Mouse (Mus musculus) limb, embryonic 12.5 days (tissue): ENCODE results near the gene Zbtb20. TPM values are rescaled to one million over a fixed set of nuclear protein-coding genes. Genes with fewer than 3 reads are reported as not detected.

Experiments used
- ATAC-seq: fragments of 200-750 bp; cut with Nextera tagmentation; 2 replicates; pipeline ENCODE4 v1.8.0; 2017; ENCODE audit warnings: low read depth, moderate TSS enrichment; ENCODE audit not compliant: insufficient number of reproducible peaks, insufficient read depth, low FRiP score, low TSS enrichment
- H3K27ac ChIP-seq: fragments of 300-500 bp; sonication (generic); 2 replicates; pipeline ENCODE4 v1.5.1; 2016; ENCODE audit warnings: mild to moderate bottlenecking, moderate library complexity
- H3K27me3 ChIP-seq: fragments of 300-500 bp; sonication (generic); 2 replicates; pipeline ENCODE4 v1.6.1; 2016; ENCODE audit warnings: mild to moderate bottlenecking, moderate library complexity
- H3K36me3 ChIP-seq: fragments of 300-500 bp; sonication (generic); 2 replicates; pipeline ENCODE4 v1.6.1; 2016; ENCODE audit warnings: mild to moderate bottlenecking, moderate library complexity
- H3K4me1 ChIP-seq: fragments of 300-500 bp; sonication (generic); replicated peaks from 2 replicates; pipeline ENCODE4 v1.6.1; 2016
- H3K4me2 ChIP-seq: fragments of 300-500 bp; sonication (generic); 2 replicates; pipeline ENCODE4 v1.6.1; 2016; ENCODE audit warnings: mild to moderate bottlenecking, moderate library complexity
- H3K4me3 ChIP-seq: fragments of 300-500 bp; sonication (generic); replicated peaks from 2 replicates; pipeline ENCODE4 v1.5.1; 2016; ENCODE audit warnings: mild to moderate bottlenecking
- H3K9ac ChIP-seq: fragments of 300-500 bp; sonication (generic); replicated peaks from 2 replicates; pipeline ENCODE4 v1.6.1; 2016; ENCODE audit warnings: mild to moderate bottlenecking, moderate library complexity
- H3K9me3 ChIP-seq: fragments of 300-500 bp; sonication (generic); 2 replicates; pipeline ENCODE4 v1.6.1; 2016; ENCODE audit warnings: mild to moderate bottlenecking, moderate library complexity
- WGBS: fragments of 180-500 bp; shearing (Covaris S2); methylation state at CpG from one replicate; pipeline ENCODE4 v1.1.7; 2016; 5-methylcytosine and 5-hydroxymethylcytosine counted together
- polyA plus RNA-seq: library from polyadenylated mRNA; unstranded; fragments of >200 nt; fragmentation: Nextera tagmentation; extraction: Ambion mirVana; gene quantifications from 2 replicates; pipeline ENCODE4 v1.2.1, GENCODE M21; 2016

Gene Zbtb20
- polyA plus RNA-seq, 1 experiment from 2014 or later, result 18.8 TPM

DNA sequence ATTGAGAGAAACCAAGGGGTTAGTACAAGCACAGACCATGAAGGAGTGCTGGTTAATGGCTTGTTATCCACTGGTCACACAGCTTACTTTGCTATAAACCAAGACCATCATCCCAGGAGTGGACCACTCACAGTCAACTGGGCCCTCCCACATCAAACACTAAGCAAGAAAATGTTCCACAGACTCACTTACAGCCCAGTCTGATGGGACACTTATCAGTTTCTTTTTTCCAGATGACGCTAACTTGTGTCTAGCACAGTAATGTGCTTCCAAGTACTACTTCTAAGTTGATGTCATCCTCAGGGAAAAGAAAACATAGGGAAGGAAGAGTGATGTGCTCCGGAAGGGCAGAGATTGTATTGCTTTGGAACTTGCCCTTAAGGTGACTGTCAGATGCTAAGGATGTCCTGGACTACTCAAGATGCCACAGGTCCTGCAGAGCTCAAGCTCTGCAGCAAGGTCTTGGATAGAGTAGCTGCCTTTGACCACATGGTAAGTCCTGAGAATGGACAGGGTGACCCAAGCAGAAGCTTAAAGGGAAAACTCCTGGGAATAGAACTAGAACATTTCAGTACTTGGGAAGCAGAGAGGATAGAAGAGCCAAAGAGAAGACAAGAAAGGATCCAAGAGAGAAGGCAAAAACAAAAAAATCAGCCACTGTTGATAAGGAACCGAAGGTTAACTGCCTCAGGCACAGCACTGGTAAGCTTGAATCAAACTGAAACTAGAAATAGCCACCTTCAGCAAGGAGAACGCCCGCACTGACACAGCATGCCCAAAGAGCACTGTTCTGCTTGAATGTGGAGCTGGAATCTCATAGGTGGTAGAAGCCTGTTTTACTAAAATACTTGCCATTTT is 556.1 kb downstream of the Zbtb20 start:
- H3K9ac ChIP-seq, result no peak overlapping the region
- ATAC-seq, result no peak

DNA sequence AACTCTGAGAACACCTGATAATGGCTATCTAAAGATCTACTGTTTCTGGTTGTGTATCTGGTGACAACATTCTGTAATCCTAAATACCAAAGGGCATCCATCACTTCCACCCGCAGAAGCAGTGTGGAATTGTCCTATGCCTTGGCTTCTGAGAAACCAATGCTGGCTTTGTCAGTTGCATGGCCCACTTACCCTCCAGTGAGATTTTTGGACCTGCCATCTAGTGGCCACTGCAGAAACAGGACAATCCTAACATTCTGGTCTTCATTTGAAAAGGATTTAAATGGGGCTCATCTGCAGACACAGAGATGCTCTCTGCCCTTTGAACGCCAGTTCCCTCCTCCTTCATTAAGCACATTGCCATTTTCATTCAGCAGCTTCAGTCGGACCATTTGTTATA is 559.3 kb downstream of the Zbtb20 start:
- no peaks in the 10 kb centered on the region for H3K9me3 ChIP-seq
- H3K9ac ChIP-seq, result no peak overlapping the region
- no peaks in the 10 kb centered on the region for H3K27me3 ChIP-seq
- no peak for ATAC-seq
- H3K4me2 ChIP-seq, result no peak overlapping the region
- 52% methylated on average over 3 of the region's 3 CpGs for WGBS
- H3K4me1 ChIP-seq, result no peaks in the 10 kb centered on the region
- no peak overlapping the region for H3K4me3 ChIP-seq
- H3K27ac ChIP-seq, result no peak overlapping the region
- no peaks in the 10 kb centered on the region for H3K36me3 ChIP-seq

More for the DNA sequence above, 556.1 kb downstream of the Zbtb20 start:
- Histone ChIP-seq H3K9me3 (no peaks in the 10 kb centered on the region), H3K36me3 (no peaks in the 10 kb centered on the region), H3K4me2 (no peak overlapping the region), H3K27me3 (no peaks in the 10 kb centered on the region), H3K4me3 (no peak overlapping the region), H3K27ac (no peak overlapping the region), H3K4me1 (no peaks in the 10 kb centered on the region)
- 90% methylated on average over 5 of the region's 5 CpGs for WGBS

- no peaks in the 10 kb centered on the region for H3K4me1 ChIP-seq
- H3K9me3 ChIP-seq, result no peaks in the 10 kb centered on the region
- no peak for ATAC-seq
- no peak overlapping the region for H3K9ac ChIP-seq
- H3K4me2 ChIP-seq, result no peak overlapping the region
- no peak overlapping the region for H3K27ac ChIP-seq
- H3K4me3 ChIP-seq, result no peak overlapping the region
- WGBS, result 72% methylated on average over 7 of the region's 8 CpGs
- H3K36me3 ChIP-seq, result no peaks in the 10 kb centered on the region
- H3K27me3 ChIP-seq, result no peaks in the 10 kb centered on the region
These were observed 563.2 kb downstream of the Zbtb20 start for GRCm38 (mm10) chr16:43438878-43439371.

GRCm38 (mm10) chr16:43441392-43441791 is 565.7 kb downstream of the Zbtb20 start:
- no peaks in the 10 kb centered on the region for H3K4me1 ChIP-seq
- ATAC-seq, result no peak
- no peak overlapping the region for H3K4me2 ChIP-seq
- no peak overlapping the region for H3K4me3 ChIP-seq
- H3K9ac ChIP-seq, result no peak overlapping the region
- H3K9me3 ChIP-seq, result no peaks in the 10 kb centered on the region
- H3K27ac ChIP-seq, result no peak overlapping the region
- no peaks in the 10 kb centered on the region for H3K27me3 ChIP-seq
- no peaks in the 10 kb centered on the region for H3K36me3 ChIP-seq
- WGBS, result 63% methylated on average over 6 of the region's 6 CpGs

GRCm38 (mm10) chr16:43443034-43443433 is 567.4 kb downstream of the Zbtb20 start:
- H3K9me3 ChIP-seq, result no peaks in the 10 kb centered on the region
- H3K4me3 ChIP-seq, result no peak overlapping the region
- ATAC-seq, result no peak
- no peaks in the 10 kb centered on the region for H3K36me3 ChIP-seq
- no peak overlapping the region for H3K27ac ChIP-seq
- H3K4me2 ChIP-seq, result no peak overlapping the region
- no peak overlapping the region for H3K9ac ChIP-seq
- H3K27me3 ChIP-seq, result no peaks in the 10 kb centered on the region
- no peaks in the 10 kb centered on the region for H3K4me1 ChIP-seq
- WGBS, result 87% methylated on average over 2 of the region's 2 CpGs

- Histone ChIP-seq H3K27me3 (no peaks in the 10 kb centered on the region), H3K9ac (no peak overlapping the region), H3K27ac (no peak overlapping the region), H3K9me3 (no peaks in the 10 kb centered on the region), H3K4me1 (no peaks in the 10 kb centered on the region), H3K4me2 (no peak overlapping the region), H3K36me3 (no peaks in the 10 kb centered on the region), H3K4me3 (no peak overlapping the region)
- no peak for ATAC-seq
- WGBS, result 91% methylated on average over 5 of the region's 5 CpGs
These were observed 572.7 kb downstream of the Zbtb20 start for GRCm38 (mm10) chr16:43448141-43448981.

DNA sequence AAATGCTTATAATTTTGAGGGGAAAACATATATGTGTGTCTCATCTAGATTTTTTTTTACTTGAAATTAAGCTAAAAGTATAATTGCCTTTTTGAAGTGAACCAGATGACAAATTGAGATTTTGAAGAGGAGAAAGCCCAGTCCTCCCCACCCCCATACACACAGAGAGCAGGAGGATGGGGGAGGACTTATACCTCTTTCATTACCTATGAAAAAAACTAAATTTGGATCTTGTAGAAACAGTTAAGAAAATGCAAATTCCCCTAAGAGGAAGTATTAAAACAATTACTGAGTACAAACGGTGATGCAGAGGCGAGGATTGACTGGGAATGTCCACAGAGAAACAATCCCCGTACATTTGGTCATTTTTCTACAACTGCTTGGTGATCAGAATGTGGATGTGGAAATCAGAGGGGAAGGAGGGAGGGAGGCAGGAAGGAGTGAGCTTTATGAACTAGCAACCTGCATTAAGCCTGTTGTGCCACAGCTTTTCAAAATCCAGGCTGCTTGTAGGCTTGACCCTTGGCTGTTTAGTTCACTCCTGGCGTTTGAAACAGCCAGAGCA is 578.8 kb downstream of the Zbtb20 start:
- 61% methylated on average over 4 of the region's 4 CpGs for WGBS

GRCm38 (mm10) chr16:43456446-43457172 is 580.9 kb downstream of the Zbtb20 start:
- ATAC-seq, result no peak
- Histone ChIP-seq H3K4me3 (no peak overlapping the region), H3K27me3 (no peaks in the 10 kb centered on the region), H3K27ac (no peak overlapping the region), H3K36me3 (no peaks in the 10 kb centered on the region), H3K9ac (no peak overlapping the region), H3K4me1 (peaks cover 5% of the 10 kb centered on the region), H3K9me3 (no peaks in the 10 kb centered on the region), H3K4me2 (no peak overlapping the region)
- WGBS, result 78% methylated on average over 8 of the region's 8 CpGs

More for the DNA sequence above, 578.8 kb downstream of the Zbtb20 start:
- H3K4me1 ChIP-seq, result peaks cover 5% of the 10 kb centered on the region
- no peak for ATAC-seq
- H3K4me3 ChIP-seq, result no peak overlapping the region
- no peak overlapping the region for H3K9ac ChIP-seq
- H3K9me3 ChIP-seq, result no peaks in the 10 kb centered on the region
- H3K27me3 ChIP-seq, result no peaks in the 10 kb centered on the region
- H3K4me2 ChIP-seq, result no peak overlapping the region
- H3K27ac ChIP-seq, result no peak overlapping the region
- no peaks in the 10 kb centered on the region for H3K36me3 ChIP-seq

DNA sequence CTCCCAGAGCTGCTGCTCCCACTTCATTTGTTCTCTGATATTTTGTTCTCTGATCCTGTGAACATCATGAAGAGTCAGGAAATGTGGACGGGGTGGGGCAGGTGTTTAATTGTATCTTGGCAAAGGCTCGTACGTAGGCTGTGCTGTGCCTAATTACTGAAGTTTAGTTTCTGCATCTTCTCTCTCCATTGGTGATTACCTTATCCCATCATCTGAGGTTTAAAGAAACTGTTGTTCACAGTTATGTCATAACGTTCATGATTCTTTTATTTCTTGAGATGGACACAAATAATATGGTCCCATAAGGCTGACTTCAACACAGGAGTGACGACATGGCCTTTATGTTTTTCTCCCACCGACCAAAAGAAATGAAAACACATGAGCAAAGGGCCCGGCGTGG is 582.1 kb downstream of the Zbtb20 start:
- H3K36me3 ChIP-seq, result no peaks in the 10 kb centered on the region
- H3K9ac ChIP-seq, result no peak overlapping the region
- no peak overlapping the region for H3K27ac ChIP-seq
- no peaks in the 10 kb centered on the region for H3K9me3 ChIP-seq
- H3K4me3 ChIP-seq, result no peak overlapping the region
- peaks cover 5% of the 10 kb centered on the region for H3K4me1 ChIP-seq
- 81% methylated on average over 8 of the region's 8 CpGs for WGBS
- no peaks in the 10 kb centered on the region for H3K27me3 ChIP-seq
- H3K4me2 ChIP-seq, result no peak overlapping the region
- no peak for ATAC-seq

DNA sequence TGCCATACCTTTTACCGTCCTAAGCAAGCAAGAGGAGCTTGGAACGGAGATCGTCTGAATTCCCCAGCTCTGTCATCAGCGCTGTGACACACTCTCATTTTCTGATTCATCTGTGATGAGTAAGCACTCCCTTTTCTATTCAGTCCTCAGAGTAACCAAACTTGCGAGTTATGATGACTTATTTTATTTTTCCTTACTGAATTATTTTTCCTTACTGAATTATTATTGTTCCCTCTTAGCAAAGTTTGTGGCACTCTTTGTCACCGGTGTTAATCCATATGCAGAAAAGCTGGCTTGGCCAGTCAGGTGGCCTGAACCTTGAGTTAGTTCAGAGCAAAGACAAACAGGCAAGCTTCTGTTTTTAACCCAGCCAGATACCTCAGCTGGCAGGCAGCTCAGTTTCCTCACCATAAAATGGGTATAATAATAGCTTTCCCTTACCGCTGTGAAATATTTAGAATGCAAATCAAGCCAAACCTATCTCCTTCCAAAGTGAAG is 583.1 kb downstream of the Zbtb20 start:
- no peaks in the 10 kb centered on the region for H3K27me3 ChIP-seq
- H3K4me1 ChIP-seq, result peaks cover 5% of the 10 kb centered on the region
- no peak overlapping the region for H3K27ac ChIP-seq
- H3K36me3 ChIP-seq, result no peaks in the 10 kb centered on the region
- ATAC-seq, result no peak
- 78% methylated on average over 7 of the region's 7 CpGs for WGBS
- H3K4me3 ChIP-seq, result no peak overlapping the region
- H3K9ac ChIP-seq, result no peak overlapping the region
- no peak overlapping the region for H3K4me2 ChIP-seq
- H3K9me3 ChIP-seq, result no peaks in the 10 kb centered on the region
